Mouse (Mus musculus) ZHBTc4 (cell line): Measurements from ENCODE around the gene Grm6.

Source experiments
- DNase-seq: peaks from one replicate; pipeline ENCODE4 v3.0.0-alpha.2; 2011; ENCODE audit warnings: low read depth, low spot score

The Grm6 gene

GRCm38 (mm10) chr11:50914461-50914860 lies 64.0 kb downstream of the Grm6 start:
- DNase-seq = no peak
